Mouse (Mus musculus) neural tube, embryonic 14.5 days (tissue): ENCODE measurements around the gene Pfkl. TPM values are rescaled to one million over a fixed set of nuclear protein-coding genes. Genes with fewer than 3 reads are reported as not detected.
"Not testable (repeated sequence)": the region's sequence is repeated elsewhere in the genome, so short reads cannot be mapped to it uniquely, and the experiment has no call there.

Source experiments
- ATAC-seq: fragments of 200-750 bp; cut with Nextera tagmentation; 2 replicates; pipeline ENCODE4 v1.8.0; 2017; ENCODE audit warnings: low read depth, mild to moderate bottlenecking, moderate TSS enrichment, moderate library complexity
- H3K27ac ChIP-seq: fragments of 300-500 bp; sonication (generic); 2 replicates; pipeline ENCODE4 v1.5.1; 2014; ENCODE audit warnings: low read depth, mild to moderate bottlenecking, control low read depth, low read length, moderate library complexity, mixed read lengths
- H3K27me3 ChIP-seq: fragments of 300-500 bp; sonication (generic); 2 replicates; pipeline ENCODE4 v1.6.1; 2014; ENCODE audit warnings: low read length; ENCODE audit not compliant: control insufficient read depth, insufficient read depth
- H3K36me3 ChIP-seq: fragments of 300-500 bp; sonication (generic); 2 replicates; pipeline ENCODE4 v1.6.1; 2014; ENCODE audit warnings: low read length, mixed read lengths; ENCODE audit not compliant: control insufficient read depth, insufficient read depth
- H3K4me1 ChIP-seq: fragments of 300-500 bp; sonication (generic); 2 replicates; pipeline ENCODE4 v1.6.1; 2014; ENCODE audit warnings: low read length; ENCODE audit not compliant: control insufficient read depth, insufficient read depth
- H3K4me2 ChIP-seq: fragments of 300-500 bp; sonication (generic); 2 replicates; pipeline ENCODE4 v1.6.1; 2014; ENCODE audit warnings: mild to moderate bottlenecking, low read depth, low read length, control low read depth
- H3K4me3 ChIP-seq: fragments of 300-500 bp; sonication (generic); 2 replicates; pipeline ENCODE4 v1.5.1; 2014; ENCODE audit warnings: low read depth, low read length, control low read depth, mixed read lengths
- H3K9ac ChIP-seq: fragments of 300-500 bp; sonication (generic); replicated peaks from 2 replicates; pipeline ENCODE4 v1.6.1; 2014; ENCODE audit warnings: low read depth, mild to moderate bottlenecking, control low read depth, low read length, mixed read lengths
- H3K9me3 ChIP-seq: fragments of 300-500 bp; sonication (generic); 2 replicates; pipeline ENCODE4 v1.6.1; 2016; ENCODE audit warnings: low read length; ENCODE audit not compliant: control insufficient read depth
- WGBS: fragments of 180-500 bp; shearing (Covaris S2); extraction: QIAGEN DNeasy Blood & Tissue Kit; methylation state at CpG from one replicate; pipeline ENCODE4 v1.1.7; 2014; 5-methylcytosine and 5-hydroxymethylcytosine counted together
- polyA plus RNA-seq: library from polyadenylated mRNA; unstranded; fragments of >200 nt; fragmentation: Nextera tagmentation; extraction: Ambion mirVana; gene quantifications from 2 replicates; pipeline ENCODE4 v1.2.1, GENCODE M21; 2014

Gene Pfkl
- polyA plus RNA-seq, 1 experiment from 2014 or later: 83.2 TPM

DNA sequence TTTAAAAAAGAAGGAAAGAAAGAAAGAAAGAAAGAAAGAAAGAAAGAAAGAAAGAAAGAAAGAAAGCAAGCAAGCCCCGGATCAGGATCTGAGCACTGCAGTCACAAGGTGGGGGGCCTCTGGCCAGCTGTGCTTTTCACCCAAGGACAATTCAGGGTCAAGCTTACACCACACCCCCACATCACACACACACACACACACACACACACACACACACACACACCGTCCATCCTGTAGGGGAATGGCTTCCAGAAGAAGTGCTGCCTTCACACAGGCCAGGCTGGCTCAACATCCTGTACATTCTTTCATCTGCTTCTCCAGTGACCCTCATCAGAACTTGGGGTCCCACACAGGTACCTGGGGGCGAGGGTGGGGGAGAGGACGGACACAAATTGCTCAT lies 9.4 kb upstream of the Pfkl start:
- Histone ChIP-seq H3K36me3 (no peaks in the 10 kb centered on the region), H3K4me1 (no peaks in the 10 kb centered on the region), H3K9me3 (no peaks in the 10 kb centered on the region), H3K27ac (no peak overlapping the region), H3K4me3 (no peak overlapping the region), H3K4me2 (no peak overlapping the region; the same call in 1 of the 2 replicates), H3K9ac (no peak overlapping the region), H3K27me3 (no peaks in the 10 kb centered on the region)
- ATAC-seq: peak; percentile 34; the same call in 1 of the 2 replicates
- WGBS: 85% methylated on average over 4 of the region's 4 CpGs

- no peaks in the 10 kb centered on the region for H3K4me1 ChIP-seq
- no peak overlapping the region for H3K9ac ChIP-seq
- no peaks in the 10 kb centered on the region for H3K36me3 ChIP-seq
- H3K27me3 ChIP-seq: no peaks in the 10 kb centered on the region
- H3K27ac ChIP-seq: no peak overlapping the region
- H3K9me3 ChIP-seq: no peaks in the 10 kb centered on the region
- H3K4me2 ChIP-seq: peak overlapping the region; percentile 49
- 16% methylated on average over 19 of the region's 19 CpGs for WGBS
- ATAC-seq: peak; percentile 84
- H3K4me3 ChIP-seq: peak overlapping the region; percentile 15; the same call in 1 of the 2 replicates
Measured at GRCm38 (mm10) chr10:78018797-78019203, 8.9 kb upstream of the Pfkl start.

DNA sequence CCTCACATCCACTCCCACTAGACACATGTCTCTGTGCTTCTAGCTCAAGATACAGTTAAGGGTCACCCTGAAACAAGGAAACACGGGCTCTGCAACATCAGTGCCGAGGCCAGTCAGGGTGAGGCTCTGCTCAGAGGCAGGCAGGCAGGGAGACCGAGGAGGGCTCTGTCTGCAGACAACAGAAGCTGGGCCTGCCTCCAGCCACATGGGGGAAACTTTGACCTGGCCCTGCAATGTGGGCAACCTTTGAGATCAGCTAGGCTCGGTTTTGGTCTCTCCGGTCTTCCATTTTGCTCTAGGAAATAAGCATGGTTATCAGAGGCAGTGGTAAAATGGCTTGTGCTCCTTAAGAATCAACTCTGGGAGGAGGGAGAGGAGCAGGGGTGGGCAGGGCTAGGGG lies 6.5 kb upstream of the Pfkl start:
- ATAC-seq: no peak
- Histone ChIP-seq H3K27me3 (no peaks in the 10 kb centered on the region), H3K9me3 (no peaks in the 10 kb centered on the region), H3K4me2 (no peak overlapping the region), H3K27ac (no peak overlapping the region), H3K9ac (no peak overlapping the region), H3K4me1 (no peaks in the 10 kb centered on the region), H3K36me3 (no peaks in the 10 kb centered on the region), H3K4me3 (no peak overlapping the region)
- 58% methylated on average over 5 of the region's 5 CpGs for WGBS

- ATAC-seq: no peak
- 97% methylated on average over 1 of the region's 1 CpGs for WGBS
- Histone ChIP-seq H3K4me2 (no peak overlapping the region), H3K9me3 (no peaks in the 10 kb centered on the region), H3K27me3 (no peaks in the 10 kb centered on the region), H3K36me3 (no peaks in the 10 kb centered on the region), H3K4me3 (no peak overlapping the region), H3K9ac (no peak overlapping the region), H3K27ac (no peak overlapping the region), H3K4me1 (no peaks in the 10 kb centered on the region)
Measured at GRCm38 (mm10) chr10:78015489-78015888, 5.6 kb upstream of the Pfkl start.

GRCm38 (mm10) chr10:78012661-78013495 lies 3.0 kb upstream of the Pfkl start:
- ATAC-seq: no peak
- H3K4me2 ChIP-seq: no peak overlapping the region
- H3K36me3 ChIP-seq: no peaks in the 10 kb centered on the region
- no peaks in the 10 kb centered on the region for H3K9me3 ChIP-seq
- no peak overlapping the region for H3K9ac ChIP-seq
- H3K4me1 ChIP-seq: peaks cover 10% of the 10 kb centered on the region
- no peak overlapping the region for H3K4me3 ChIP-seq
- no peak overlapping the region for H3K27ac ChIP-seq
- 96% methylated on average over 18 of the region's 18 CpGs for WGBS
- H3K27me3 ChIP-seq: no peaks in the 10 kb centered on the region

GRCm38 (mm10) chr10:78011116-78011515 lies 1.2 kb upstream of the Pfkl start:
- peaks cover 19% of the 10 kb centered on the region for H3K4me1 ChIP-seq
- H3K4me2 ChIP-seq, ATAC-seq, H3K36me3 ChIP-seq, H3K4me3 ChIP-seq, H3K27me3 ChIP-seq, H3K27ac ChIP-seq, H3K9me3 ChIP-seq, H3K9ac ChIP-seq: not testable (repeated sequence)
- 96% methylated on average over 5 of the region's 5 CpGs for WGBS

- H3K9ac ChIP-seq: no peak overlapping the region
- no peaks in the 10 kb centered on the region for H3K27me3 ChIP-seq
- H3K4me2 ChIP-seq: peak overlapping the region; percentile 68; the same call in 1 of the 2 replicates
- ATAC-seq: no peak
- H3K27ac ChIP-seq: no peak overlapping the region
- H3K4me3 ChIP-seq: no peak overlapping the region
- H3K36me3 ChIP-seq: no peaks in the 10 kb centered on the region
- no peaks in the 10 kb centered on the region for H3K9me3 ChIP-seq
- peaks cover 19% of the 10 kb centered on the region for H3K4me1 ChIP-seq
- 25% methylated on average over 10 of the region's 10 CpGs for WGBS
Measured at GRCm38 (mm10) chr10:78010335-78010734, 452 bp upstream of the Pfkl start.

DNA sequence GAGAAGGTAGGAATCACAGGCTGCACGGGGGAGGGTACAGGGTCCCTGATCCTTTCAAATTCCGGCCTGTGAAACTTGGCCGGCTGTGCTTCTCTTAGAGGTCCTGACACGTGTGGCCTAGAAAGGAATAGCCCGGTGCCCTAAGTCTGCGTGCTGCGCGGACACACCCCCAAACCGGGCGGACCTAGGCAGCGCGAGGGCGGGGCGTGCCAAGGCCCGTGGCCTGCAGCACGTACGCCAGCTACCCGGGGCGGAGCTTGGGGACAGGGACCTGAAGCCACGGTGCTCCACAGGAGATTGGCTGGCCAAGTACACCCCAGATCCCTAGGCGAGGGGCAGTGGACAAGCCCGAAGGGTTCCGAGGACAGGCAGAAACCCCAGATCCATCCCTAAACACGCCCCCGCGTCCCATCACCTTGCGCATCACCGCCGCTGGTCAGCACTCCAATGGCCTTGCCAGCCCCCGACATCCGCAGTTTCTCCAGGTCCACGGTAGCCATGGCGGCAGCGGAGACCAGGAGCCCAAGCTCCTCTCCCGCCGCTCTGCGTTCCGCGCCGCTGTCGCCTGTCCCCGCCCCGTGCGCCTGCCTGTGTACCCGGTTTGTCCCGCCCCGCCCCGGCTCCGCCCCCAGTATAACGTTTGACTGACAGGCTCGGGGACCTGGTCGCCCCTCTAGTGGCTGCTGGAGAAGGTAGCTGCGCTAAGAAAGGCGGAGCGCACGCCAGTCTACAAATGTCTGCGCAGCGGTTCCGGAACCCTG lies 519 bp downstream of the Pfkl start:
- Histone ChIP-seq H3K4me2 (peak overlapping the region; percentile 68), H3K4me3 (peak overlapping the region; percentile 81), H3K9ac (peak overlapping the region; percentile 84), H3K27me3 (no peaks in the 10 kb centered on the region), H3K9me3 (no peaks in the 10 kb centered on the region), H3K4me1 (peaks cover 19% of the 10 kb centered on the region), H3K27ac (peak overlapping the region; percentile 94), H3K36me3 (no peaks in the 10 kb centered on the region)
- peak; percentile 97 for ATAC-seq
- WGBS: under 1% methylated on average over 47 of the region's 59 CpGs

- Histone ChIP-seq H3K27me3 (no peaks in the 10 kb centered on the region), H3K36me3 (no peaks in the 10 kb centered on the region), H3K4me2 (peak overlapping the region; percentile 68), H3K9ac (0 out of 2 replicates have a peak overlapping the region, but pooled peaks have one; percentile 17), H3K4me1 (peaks cover 19% of the 10 kb centered on the region), H3K9me3 (no peaks in the 10 kb centered on the region), H3K4me3 (peak overlapping the region; percentile 81), H3K27ac (no peak overlapping the region)
- 68% methylated on average over 3 of the region's 3 CpGs for WGBS
- ATAC-seq: no peak
Measured at GRCm38 (mm10) chr10:78008169-78008568, 1.7 kb downstream of the Pfkl start.
